Mouse (Mus musculus) heart, embryonic 11.5 days (tissue): ENCODE data around the gene Lhpp. TPM values are rescaled to one million over a fixed set of nuclear protein-coding genes. Genes with fewer than 3 reads are reported as not detected.

Experiments used
- ATAC-seq: fragments of 200-750 bp; cut with Nextera tagmentation; replicated peaks from 2 replicates; pipeline ENCODE4 v1.8.0; 2017; ENCODE audit warnings: moderate library complexity; ENCODE audit not compliant: insufficient number of reproducible peaks, low FRiP score, low TSS enrichment
- H3K27ac ChIP-seq: fragments of 300-500 bp; sonication (generic); 2 replicates; pipeline ENCODE4 v1.5.1; 2014; ENCODE audit warnings: mild to moderate bottlenecking, low read depth, low read length
- H3K27me3 ChIP-seq: fragments of 300-500 bp; sonication (generic); 2 replicates; pipeline ENCODE4 v1.6.1; 2014; ENCODE audit warnings: mild to moderate bottlenecking, low read length, mixed read lengths; ENCODE audit not compliant: control insufficient read depth, insufficient read depth
- H3K36me3 ChIP-seq: fragments of 300-500 bp; sonication (generic); 2 replicates; pipeline ENCODE4 v1.6.1; 2014; ENCODE audit warnings: mild to moderate bottlenecking, low read length, moderate library complexity, mixed read lengths; ENCODE audit not compliant: control insufficient read depth, insufficient read depth
- H3K4me1 ChIP-seq: fragments of 300-500 bp; sonication (generic); 2 replicates; pipeline ENCODE4 v1.6.1; 2014; ENCODE audit warnings: low read length; ENCODE audit not compliant: control insufficient read depth, insufficient read depth
- H3K4me2 ChIP-seq: fragments of 300-500 bp; sonication (generic); 2 replicates; pipeline ENCODE4 v1.6.1; 2014; ENCODE audit warnings: mild to moderate bottlenecking, moderate library complexity
- H3K4me3 ChIP-seq: fragments of 300-500 bp; sonication (generic); 2 replicates; pipeline ENCODE4 v1.5.1; 2014; ENCODE audit warnings: low read depth, low read length
- H3K9ac ChIP-seq: fragments of 300-500 bp; sonication (generic); 2 replicates; pipeline ENCODE4 v1.6.1; 2014; ENCODE audit warnings: mild to moderate bottlenecking, low read depth, low read length, moderate library complexity
- H3K9me3 ChIP-seq: fragments of 300-500 bp; sonication (generic); replicated peaks from 2 replicates; pipeline ENCODE4 v1.6.1; 2016; ENCODE audit warnings: low read length; ENCODE audit not compliant: control insufficient read depth
- WGBS: fragments of 180-500 bp; shearing (Covaris S2); extraction: QIAGEN DNeasy Blood & Tissue Kit; methylation state at CpG from one replicate; pipeline ENCODE4 v1.1.7; 2014; ENCODE audit not compliant: insufficient replicate concordance; 5-methylcytosine and 5-hydroxymethylcytosine counted together
- polyA plus RNA-seq: library from polyadenylated mRNA; unstranded; fragments of >200 nt; fragmentation: Nextera tagmentation; extraction: Ambion mirVana; gene quantifications from 2 replicates; pipeline ENCODE4 v1.2.1, GENCODE M21; 2014

The Lhpp gene
- polyA plus RNA-seq, 1 experiment from 2014 or later: 21.9 TPM

GRCm38 (mm10) chr7:132714236-132714923 lies 103.9 kb downstream of the Lhpp start:
- peaks cover 42% of the 10 kb centered on the region for H3K4me1 ChIP-seq
- ATAC-seq: peak; percentile 55

GRCm38 (mm10) chr7:132715259-132715658 lies 104.8 kb downstream of the Lhpp start:
- H3K4me1 ChIP-seq: peaks cover 42% of the 10 kb centered on the region
- no peak overlapping the region for H3K4me3 ChIP-seq
- no peak for ATAC-seq
- no peaks in the 10 kb centered on the region for H3K27me3 ChIP-seq
- H3K36me3 ChIP-seq: no peaks in the 10 kb centered on the region; the same call in 1 of the 2 replicates
- peak overlapping the region; percentile 39; the same call in 1 of the 2 replicates for H3K9ac ChIP-seq
- WGBS: 88% methylated on average over 4 of the region's 4 CpGs
- H3K9me3 ChIP-seq: no peaks in the 10 kb centered on the region
- H3K27ac ChIP-seq: peak overlapping the region; percentile 97
- H3K4me2 ChIP-seq: no peak overlapping the region

More at GRCm38 (mm10) chr7:132714236-132714923, 103.9 kb downstream of the Lhpp start:
- Histone ChIP-seq H3K36me3 (no peaks in the 10 kb centered on the region; the same call in 1 of the 2 replicates), H3K9me3 (no peaks in the 10 kb centered on the region), H3K4me2 (0 out of 2 replicates have a peak overlapping the region, but pooled peaks have one; percentile 1), H3K27ac (peak overlapping the region; percentile 97), H3K27me3 (no peaks in the 10 kb centered on the region), H3K9ac (peak overlapping the region; percentile 39; the same call in 1 of the 2 replicates), H3K4me3 (no peak overlapping the region)
- 19% methylated on average over 6 of the region's 6 CpGs for whole genome bisulfite sequencing

- Histone ChIP-seq H3K9me3 (no peaks in the 10 kb centered on the region), H3K27me3 (no peaks in the 10 kb centered on the region), H3K27ac (no peak overlapping the region), H3K9ac (no peak overlapping the region), H3K4me3 (no peak overlapping the region), H3K4me1 (peaks cover 25% of the 10 kb centered on the region), H3K4me2 (no peak overlapping the region), H3K36me3 (no peaks in the 10 kb centered on the region; the same call in 1 of the 2 replicates)
- WGBS: 83% methylated on average over 4 of the region's 4 CpGs
- no peak for ATAC-seq
These were observed 109.1 kb downstream of the Lhpp start for GRCm38 (mm10) chr7:132719570-132719969.

GRCm38 (mm10) chr7:132720562-132720961 lies 110.1 kb downstream of the Lhpp start:
- Histone ChIP-seq H3K4me3 (no peak overlapping the region), H3K27ac (no peak overlapping the region), H3K9ac (no peak overlapping the region), H3K4me1 (peaks cover 19% of the 10 kb centered on the region), H3K9me3 (no peaks in the 10 kb centered on the region), H3K27me3 (no peaks in the 10 kb centered on the region), H3K4me2 (no peak overlapping the region), H3K36me3 (no peaks in the 10 kb centered on the region; the same call in 1 of the 2 replicates)
- WGBS: 86% methylated on average over 8 of the region's 8 CpGs
- no peak for ATAC-seq

GRCm38 (mm10) chr7:132722401-132723370 lies 112.2 kb downstream of the Lhpp start:
- no peak for ATAC-seq

GRCm38 (mm10) chr7:132723906-132724305 lies 113.5 kb downstream of the Lhpp start:
- ATAC-seq: peak; percentile 58; the same call in 1 of the 2 replicates
- Histone ChIP-seq H3K27ac (no peak overlapping the region), H3K36me3 (no peaks in the 10 kb centered on the region), H3K4me2 (no peak overlapping the region), H3K4me1 (peaks cover 31% of the 10 kb centered on the region), H3K9me3 (no peaks in the 10 kb centered on the region), H3K9ac (no peak overlapping the region), H3K4me3 (no peak overlapping the region), H3K27me3 (no peaks in the 10 kb centered on the region)
- WGBS: 73% methylated on average over 11 of the region's 11 CpGs

More at GRCm38 (mm10) chr7:132722401-132723370, 112.2 kb downstream of the Lhpp start:
- H3K9me3 ChIP-seq: no peaks in the 10 kb centered on the region
- H3K27me3 ChIP-seq: no peaks in the 10 kb centered on the region
- WGBS: 80% methylated on average over 12 of the region's 12 CpGs
- no peak overlapping the region for H3K9ac ChIP-seq
- no peak overlapping the region for H3K4me3 ChIP-seq
- H3K4me2 ChIP-seq: no peak overlapping the region
- H3K36me3 ChIP-seq: no peaks in the 10 kb centered on the region
- H3K4me1 ChIP-seq: peaks cover 20% of the 10 kb centered on the region
- no peak overlapping the region for H3K27ac ChIP-seq

GRCm38 (mm10) chr7:132724501-132725062 lies 114.1 kb downstream of the Lhpp start:
- no peaks in the 10 kb centered on the region for H3K9me3 ChIP-seq
- WGBS: 74% methylated on average over 5 of the region's 5 CpGs
- no peaks in the 10 kb centered on the region for H3K27me3 ChIP-seq
- H3K9ac ChIP-seq: no peak overlapping the region
- H3K4me2 ChIP-seq: no peak overlapping the region
- peaks cover 33% of the 10 kb centered on the region for H3K4me1 ChIP-seq
- H3K4me3 ChIP-seq: no peak overlapping the region
- no peak for ATAC-seq
- H3K27ac ChIP-seq: no peak overlapping the region
- H3K36me3 ChIP-seq: no peaks in the 10 kb centered on the region

- Histone ChIP-seq H3K4me1 (peaks cover 33% of the 10 kb centered on the region), H3K9me3 (no peaks in the 10 kb centered on the region), H3K4me2 (no peak overlapping the region), H3K27me3 (no peaks in the 10 kb centered on the region), H3K27ac (no peak overlapping the region), H3K4me3 (no peak overlapping the region), H3K36me3 (no peaks in the 10 kb centered on the region), H3K9ac (no peak overlapping the region)
- WGBS: 78% methylated on average over 13 of the region's 13 CpGs
- ATAC-seq: no peak
These were observed 115.8 kb downstream of the Lhpp start for GRCm38 (mm10) chr7:132726106-132726861.
